17 mouse cellular contexts compared by ENCODE assay signal in the genomic region with DNA sequence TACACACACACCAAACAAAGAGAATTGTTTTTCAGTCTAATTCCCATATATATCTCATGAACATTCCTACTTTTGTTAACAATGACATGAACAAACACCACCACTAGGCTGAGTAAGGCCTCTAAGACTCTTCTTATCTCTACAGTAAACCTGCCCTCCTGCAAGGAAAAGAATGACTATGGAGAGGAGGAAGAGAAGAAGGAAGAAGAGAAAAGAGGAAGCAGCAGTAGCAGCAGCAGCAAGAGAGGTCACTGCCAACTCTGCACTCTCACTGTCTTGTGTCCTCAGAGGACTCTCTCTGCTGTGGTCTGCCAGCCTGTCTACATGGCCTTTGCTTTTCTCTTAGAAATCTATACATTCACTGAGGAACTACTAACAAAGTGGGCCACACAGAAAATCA.
"Had no signal": no experiment of that assay in that cellular context is flagged by ENCODE, and none has a peak within 500 bp of the region (broad histone marks: within the 10 kb centered on the region; RNA-seq: fewer than 3 reads in every experiment).

No protein-coding gene starts in this region.

- H3K36me3 ChIP-seq: midbrain, embryonic 15.5 days had no signal

- H3K9me3 ChIP-seq: limb, embryonic 15.5 days; liver, embryonic 12.5 days; midbrain, embryonic 10.5 days; midbrain, embryonic 15.5 days; neural tube, embryonic 12.5 days had no signal

- H3K27me3 ChIP-seq: limb, embryonic 15.5 days; liver, embryonic 12.5 days; midbrain, embryonic 15.5 days; neural tube, embryonic 12.5 days had no signal

- ATAC-seq: liver, embryonic 12.5 days; midbrain, embryonic 15.5 days had no signal

- H3K4me1 ChIP-seq: limb, embryonic 15.5 days; midbrain, embryonic 15.5 days; neural tube, embryonic 12.5 days had no signal

- H3K27ac ChIP-seq: kidney, postnatal 0 days; limb, embryonic 15.5 days; liver, embryonic 12.5 days; midbrain, embryonic 15.5 days; neural tube, embryonic 12.5 days had no signal

- H3K4me2 ChIP-seq: limb, embryonic 15.5 days; liver, embryonic 12.5 days; lung, embryonic 14.5 days; midbrain, embryonic 15.5 days; neural tube, embryonic 12.5 days had no signal

- H3K9ac ChIP-seq: limb, embryonic 15.5 days; liver, embryonic 12.5 days; lung, embryonic 14.5 days; midbrain, embryonic 15.5 days; neural tube, embryonic 12.5 days had no signal

- DNase-seq: kidney, adult 8-10 months; kidney, postnatal 36 days; layer of hippocampus, adult 9-11 months; left cerebral cortex, postnatal 4 days; lung, embryonic 14.5 days; lung, postnatal 10 days; lung, postnatal 4 days; right cerebral cortex, postnatal 4 days; spleen, adult 18-20 months; thymus, adult 2 months; thymus, postnatal 25 days had no signal

- H3K4me3 ChIP-seq: limb, embryonic 15.5 days; liver, embryonic 12.5 days; midbrain, embryonic 10.5 days; midbrain, embryonic 15.5 days; neural tube, embryonic 12.5 days had no signal
